Mouse (Mus musculus) testis, adult 2 months (tissue): ENCODE data around the gene Tex46.

Experiments used
- CTCF ChIP-seq: fragments of 200-500 bp; IDR thresholded peaks from 2 replicates; pipeline ENCODE4 v1.5.1; 2012; ENCODE audit warnings: low read depth, mild to moderate bottlenecking, inconsistent platforms, low read length, moderate library complexity; ENCODE audit not compliant: control insufficient read depth, insufficient read depth, insufficient replicate concordance
- POLR2A ChIP-seq: fragments of 200-500 bp; IDR thresholded peaks from 2 replicates; pipeline ENCODE4 v1.6.1; 2012; ENCODE audit warnings: low read depth, mild to moderate bottlenecking, inconsistent platforms, low read length, moderate library complexity; ENCODE audit not compliant: control insufficient read depth

DNA sequence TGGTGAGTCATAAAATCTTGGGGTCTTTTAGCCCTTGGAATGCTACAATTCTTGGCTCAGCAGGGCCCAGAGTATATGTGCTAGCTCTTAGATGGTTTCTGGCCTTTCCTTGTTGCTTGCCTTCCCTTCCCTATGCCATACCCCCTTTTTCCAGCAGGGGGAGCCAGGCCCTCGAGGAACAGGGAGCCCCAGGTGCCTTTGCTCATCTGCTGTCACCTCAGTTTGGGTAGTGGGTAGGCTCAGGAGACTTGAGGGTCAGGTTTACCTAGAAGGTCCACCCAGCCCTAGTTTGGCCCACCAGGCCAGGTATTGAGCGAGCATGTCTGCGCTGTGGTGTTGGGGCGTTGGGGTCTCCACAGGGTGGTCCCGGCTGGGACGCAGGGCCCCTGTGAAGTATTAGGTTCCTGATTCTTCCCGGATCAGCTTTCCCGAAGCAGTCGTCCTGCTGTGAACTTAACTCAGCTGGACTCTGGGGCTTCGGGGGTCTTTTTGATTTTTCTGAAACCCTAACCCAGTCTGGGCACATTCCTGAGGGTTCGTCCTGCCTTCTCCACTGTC, 38.8 kb downstream of the Tex46 start:
- TF ChIP-seq POLR2A (no peak), CTCF (peak; percentile 92; the same call in 1 of the 2 replicates)
